Mouse (Mus musculus): ENCODE results near the gene Dcaf6. TPM values are rescaled to one million over a fixed set of nuclear protein-coding genes. Genes with fewer than 3 reads are reported as not detected.

Dcaf6 gene
- polyA plus RNA-seq, 1 experiment from 2014 or later: 18.9 TPM

- no peaks in the 10 kb centered on the region for H3K9me3 ChIP-seq (replicated peaks; ENCODE audit: control insufficient read depth, low read length)
- no peak overlapping the region for H3K4me2 ChIP-seq
- no peaks in the 10 kb centered on the region for H3K4me1 ChIP-seq (ENCODE audit: control insufficient read depth, insufficient read depth, low read length)
- H3K4me3 ChIP-seq (ENCODE audit: low read depth, low read length): no peak overlapping the region
- no peak overlapping the region for H3K9ac ChIP-seq (ENCODE audit: low read depth, low read length)
- no peak overlapping the region for H3K27ac ChIP-seq (ENCODE audit: low read depth, low read length)
- no peak for ATAC-seq (replicated peaks; ENCODE audit: insufficient number of reproducible peaks, low FRiP score, low TSS enrichment)
- no peaks in the 10 kb centered on the region for H3K27me3 ChIP-seq (ENCODE audit: control insufficient read depth, insufficient read depth, low read length)
- no peaks in the 10 kb centered on the region for H3K36me3 ChIP-seq (ENCODE audit: control insufficient read depth, insufficient read depth, low read length)
- WGBS (ENCODE audit: insufficient replicate concordance): 54% methylated on average over 3 of the region's 3 CpGs
Observed at GRCm38 (mm10) chr1:165394836-165395235, 65.4 kb downstream of the Dcaf6 start.

- H3K36me3 ChIP-seq (ENCODE audit: control insufficient read depth, insufficient read depth, low read length): no peaks in the 10 kb centered on the region
- H3K4me2 ChIP-seq: no peak overlapping the region
- H3K9me3 ChIP-seq (replicated peaks; ENCODE audit: control insufficient read depth, low read length): no peaks in the 10 kb centered on the region
- no peak overlapping the region for H3K27ac ChIP-seq (ENCODE audit: low read depth, low read length)
- WGBS (ENCODE audit: insufficient replicate concordance): 82% methylated on average over 1 of the region's 1 CpGs
- no peak overlapping the region for H3K9ac ChIP-seq (ENCODE audit: low read depth, low read length)
- no peak overlapping the region for H3K4me3 ChIP-seq (ENCODE audit: low read depth, low read length)
- H3K4me1 ChIP-seq (ENCODE audit: control insufficient read depth, insufficient read depth, low read length): no peaks in the 10 kb centered on the region
- ATAC-seq (replicated peaks; ENCODE audit: insufficient number of reproducible peaks, low FRiP score, low TSS enrichment): no peak
- H3K27me3 ChIP-seq (ENCODE audit: control insufficient read depth, insufficient read depth, low read length): no peaks in the 10 kb centered on the region
Observed at GRCm38 (mm10) chr1:165393033-165393432, 67.2 kb downstream of the Dcaf6 start.

GRCm38 (mm10) chr1:165388716-165389115 lies 71.6 kb downstream of the Dcaf6 start:
- WGBS (ENCODE audit: insufficient replicate concordance): 74% methylated on average over 5 of the region's 5 CpGs

GRCm38 (mm10) chr1:165386525-165386923 lies 73.8 kb downstream of the Dcaf6 start:
- Histone ChIP-seq H3K4me1 (ENCODE audit: control insufficient read depth, insufficient read depth, low read length) (no peaks in the 10 kb centered on the region), H3K4me2 (no peak overlapping the region), H3K27ac (ENCODE audit: low read depth, low read length) (no peak overlapping the region), H3K4me3 (ENCODE audit: low read depth, low read length) (no peak overlapping the region), H3K9ac (ENCODE audit: low read depth, low read length) (no peak overlapping the region), H3K36me3 (ENCODE audit: control insufficient read depth, insufficient read depth, low read length) (no peaks in the 10 kb centered on the region), H3K9me3 (replicated peaks; ENCODE audit: control insufficient read depth, low read length) (no peaks in the 10 kb centered on the region), H3K27me3 (ENCODE audit: control insufficient read depth, insufficient read depth, low read length) (no peaks in the 10 kb centered on the region)
- 68% methylated on average over 9 of the region's 9 CpGs for WGBS (ENCODE audit: insufficient replicate concordance)
- ATAC-seq (replicated peaks; ENCODE audit: insufficient number of reproducible peaks, low FRiP score, low TSS enrichment): no peak

More at GRCm38 (mm10) chr1:165388716-165389115, 71.6 kb downstream of the Dcaf6 start:
- Histone ChIP-seq H3K27me3 (ENCODE audit: control insufficient read depth, insufficient read depth, low read length) (no peaks in the 10 kb centered on the region), H3K9ac (ENCODE audit: low read depth, low read length) (no peak overlapping the region), H3K4me3 (ENCODE audit: low read depth, low read length) (no peak overlapping the region), H3K9me3 (replicated peaks; ENCODE audit: control insufficient read depth, low read length) (no peaks in the 10 kb centered on the region), H3K27ac (ENCODE audit: low read depth, low read length) (no peak overlapping the region), H3K36me3 (ENCODE audit: control insufficient read depth, insufficient read depth, low read length) (no peaks in the 10 kb centered on the region), H3K4me1 (ENCODE audit: control insufficient read depth, insufficient read depth, low read length) (no peaks in the 10 kb centered on the region), H3K4me2 (no peak overlapping the region)
- ATAC-seq (replicated peaks; ENCODE audit: insufficient number of reproducible peaks, low FRiP score, low TSS enrichment): no peak

- Histone ChIP-seq H3K27me3 (ENCODE audit: control insufficient read depth, insufficient read depth, low read length) (no peaks in the 10 kb centered on the region), H3K4me1 (ENCODE audit: control insufficient read depth, insufficient read depth, low read length) (no peaks in the 10 kb centered on the region), H3K4me3 (ENCODE audit: low read depth, low read length) (no peak overlapping the region), H3K4me2 (no peak overlapping the region), H3K9ac (ENCODE audit: low read depth, low read length) (no peak overlapping the region), H3K27ac (ENCODE audit: low read depth, low read length) (no peak overlapping the region), H3K36me3 (ENCODE audit: control insufficient read depth, insufficient read depth, low read length) (no peaks in the 10 kb centered on the region), H3K9me3 (replicated peaks; ENCODE audit: control insufficient read depth, low read length) (no peaks in the 10 kb centered on the region)
- no peak for ATAC-seq (replicated peaks; ENCODE audit: insufficient number of reproducible peaks, low FRiP score, low TSS enrichment)
- 86% methylated on average over 14 of the region's 14 CpGs for WGBS (ENCODE audit: insufficient replicate concordance)
Observed at GRCm38 (mm10) chr1:165385810-165386524, 74.3 kb downstream of the Dcaf6 start.

GRCm38 (mm10) chr1:165373839-165374238 lies 86.4 kb downstream of the Dcaf6 start:
- no peak overlapping the region for H3K4me3 ChIP-seq (ENCODE audit: low read depth, low read length)
- no peaks in the 10 kb centered on the region for H3K36me3 ChIP-seq (ENCODE audit: control insufficient read depth, insufficient read depth, low read length)
- no peak for ATAC-seq (replicated peaks; ENCODE audit: insufficient number of reproducible peaks, low FRiP score, low TSS enrichment)
- H3K4me2 ChIP-seq: no peak overlapping the region
- no peaks in the 10 kb centered on the region for H3K27me3 ChIP-seq (ENCODE audit: control insufficient read depth, insufficient read depth, low read length)
- no peaks in the 10 kb centered on the region for H3K9me3 ChIP-seq (replicated peaks; ENCODE audit: control insufficient read depth, low read length)
- no peak overlapping the region for H3K27ac ChIP-seq (ENCODE audit: low read depth, low read length)
- no peak overlapping the region for H3K9ac ChIP-seq (ENCODE audit: low read depth, low read length)
- WGBS (ENCODE audit: insufficient replicate concordance): 61% methylated on average over 9 of the region's 9 CpGs
- H3K4me1 ChIP-seq (ENCODE audit: control insufficient read depth, insufficient read depth, low read length): no peaks in the 10 kb centered on the region

GRCm38 (mm10) chr1:165370990-165371389 lies 89.3 kb downstream of the Dcaf6 start:
- no peak overlapping the region for H3K27ac ChIP-seq (ENCODE audit: low read depth, low read length)
- H3K36me3 ChIP-seq (ENCODE audit: control insufficient read depth, insufficient read depth, low read length): no peaks in the 10 kb centered on the region
- H3K4me2 ChIP-seq: no peak overlapping the region
- no peaks in the 10 kb centered on the region for H3K27me3 ChIP-seq (ENCODE audit: control insufficient read depth, insufficient read depth, low read length)
- H3K4me1 ChIP-seq (ENCODE audit: control insufficient read depth, insufficient read depth, low read length): no peaks in the 10 kb centered on the region
- no peaks in the 10 kb centered on the region for H3K9me3 ChIP-seq (replicated peaks; ENCODE audit: control insufficient read depth, low read length)
- H3K9ac ChIP-seq (ENCODE audit: low read depth, low read length): no peak overlapping the region
- 90% methylated on average over 4 of the region's 4 CpGs for WGBS (ENCODE audit: insufficient replicate concordance)
- H3K4me3 ChIP-seq (ENCODE audit: low read depth, low read length): no peak overlapping the region
- no peak for ATAC-seq (replicated peaks; ENCODE audit: insufficient number of reproducible peaks, low FRiP score, low TSS enrichment)

GRCm38 (mm10) chr1:165365057-165365456 lies 95.2 kb downstream of the Dcaf6 start:
- no peak overlapping the region for H3K4me2 ChIP-seq
- no peaks in the 10 kb centered on the region for H3K9me3 ChIP-seq (replicated peaks; ENCODE audit: control insufficient read depth, low read length)

GRCm38 (mm10) chr1:165363271-165363670 lies 97.0 kb downstream of the Dcaf6 start:
- Histone ChIP-seq H3K4me2 (no peak overlapping the region), H3K27me3 (ENCODE audit: control insufficient read depth, insufficient read depth, low read length) (no peaks in the 10 kb centered on the region), H3K4me1 (ENCODE audit: control insufficient read depth, insufficient read depth, low read length) (no peaks in the 10 kb centered on the region), H3K4me3 (ENCODE audit: low read depth, low read length) (no peak overlapping the region), H3K9ac (ENCODE audit: low read depth, low read length) (no peak overlapping the region), H3K36me3 (ENCODE audit: control insufficient read depth, insufficient read depth, low read length) (no peaks in the 10 kb centered on the region), H3K9me3 (replicated peaks; ENCODE audit: control insufficient read depth, low read length) (no peaks in the 10 kb centered on the region), H3K27ac (ENCODE audit: low read depth, low read length) (no peak overlapping the region)
- no peak for ATAC-seq (replicated peaks; ENCODE audit: insufficient number of reproducible peaks, low FRiP score, low TSS enrichment)
- 89% methylated on average over 2 of the region's 2 CpGs for WGBS (ENCODE audit: insufficient replicate concordance)

More at GRCm38 (mm10) chr1:165365057-165365456, 95.2 kb downstream of the Dcaf6 start:
- no peaks in the 10 kb centered on the region for H3K36me3 ChIP-seq (ENCODE audit: control insufficient read depth, insufficient read depth, low read length)
- no peaks in the 10 kb centered on the region for H3K4me1 ChIP-seq (ENCODE audit: control insufficient read depth, insufficient read depth, low read length)
- H3K9ac ChIP-seq (ENCODE audit: low read depth, low read length): no peak overlapping the region
- H3K27ac ChIP-seq (ENCODE audit: low read depth, low read length): no peak overlapping the region
- no peaks in the 10 kb centered on the region for H3K27me3 ChIP-seq (ENCODE audit: control insufficient read depth, insufficient read depth, low read length)
- ATAC-seq (replicated peaks; ENCODE audit: insufficient number of reproducible peaks, low FRiP score, low TSS enrichment): no peak
- 88% methylated on average over 3 of the region's 3 CpGs for WGBS (ENCODE audit: insufficient replicate concordance)
- H3K4me3 ChIP-seq (ENCODE audit: low read depth, low read length): no peak overlapping the region

Data from heart, embryonic 11.5 days (tissue).